Comparison of ENCODE assay signal across 8 mouse cellular contexts in genomic region chr14:28509441-28510340, GRCm38 (mm10). TPM values are rescaled to one million over a fixed set of nuclear protein-coding genes. Genes with fewer than 3 reads are reported as not detected.
DNase-seq lines count a peak whose midpoint lies in the region; ATAC-seq and TF ChIP-seq lines count a peak whose summit lies in the region.

No protein-coding gene starts in this region.

- WGBS in heart, embryonic 11.5 days (ENCODE audit: insufficient replicate concordance): 2% methylated on average over 45 of the region's 47 CpGs
- WGBS in embryonic facial prominence, embryonic 13.5 days: under 1% methylated on average over 47 of the region's 47 CpGs
- under 1% methylated on average over 47 of the region's 47 CpGs for WGBS in hindbrain, embryonic 10.5 days

- no peak for DNase-seq in heart, adult 9 months (ENCODE audit: low spot score in 2 of 2)
- no peak for DNase-seq in ES-E14 (ENCODE audit: low read depth, low spot score)
- DNase-seq in hindbrain, embryonic 10.5 days (ENCODE audit: low spot score): peak; percentile 82
- peak; percentile 45 for DNase-seq in lung, postnatal 14 days
- peak; percentile 50 for DNase-seq in urinary bladder, postnatal 25 days (ENCODE audit: low spot score)

- in situ Hi-C loops in ES-E14 (cut with MboI; ENCODE audit: low sequenced_read_pairs in 2 of 2, unreplicated experiment in 2 of 2): loop anchor here (10.0 to 25.0 kb wide), 3 partner anchors 572 to 1215 kb away; partner anchors contain the start of gene Cacna2d3 (in 2 of the 2)

- no peaks in the 10 kb centered on the region for H3K9me3 ChIP-seq in heart, embryonic 11.5 days (replicated peaks; ENCODE audit: control insufficient read depth, low read length)
- no peaks in the 10 kb centered on the region for H3K9me3 ChIP-seq in ES-E14 (ENCODE audit: control insufficient read depth, insufficient read depth, low read depth, low read length)
- no peaks in the 10 kb centered on the region for H3K9me3 ChIP-seq in embryonic facial prominence, embryonic 13.5 days
- H3K9me3 ChIP-seq in hindbrain, embryonic 10.5 days: no peaks in the 10 kb centered on the region

- peak overlapping the region; percentile 81 for H3K4me3 ChIP-seq in heart, embryonic 11.5 days (ENCODE audit: low read depth, low read length)
- H3K4me3 ChIP-seq in ES-E14 (ENCODE audit: insufficient read depth in 1 of 2, low read depth in 1 of 2, low read length in 2 of 2, poor library complexity in 1 of 2, severe bottlenecking in 1 of 2): peak overlapping the region; percentile 22 to 49; a peak in 3 of 4 replicates
- H3K4me3 ChIP-seq in embryonic facial prominence, embryonic 13.5 days: peak overlapping the region; percentile 91
- peak overlapping the region; percentile 72 for H3K4me3 ChIP-seq in hindbrain, embryonic 10.5 days

- H3K27ac ChIP-seq in heart, embryonic 11.5 days (ENCODE audit: low read depth, low read length): peak overlapping the region; percentile 60; the same call in 1 of the 2 replicates
- H3K27ac ChIP-seq in ES-E14 (ENCODE audit: insufficient read depth, low read depth, low read length, poor library complexity, severe bottlenecking): no peak overlapping the region
- H3K27ac ChIP-seq in embryonic facial prominence, embryonic 13.5 days: peak overlapping the region; percentile 100
- H3K27ac ChIP-seq in hindbrain, embryonic 10.5 days: peak overlapping the region; percentile 96

- H3K27me3 ChIP-seq in heart, embryonic 11.5 days (ENCODE audit: control insufficient read depth, insufficient read depth, low read length): no peaks in the 10 kb centered on the region
- no peaks in the 10 kb centered on the region for H3K27me3 ChIP-seq in embryonic facial prominence, embryonic 13.5 days
- peaks cover 73% of the 10 kb centered on the region for H3K27me3 ChIP-seq in hindbrain, embryonic 10.5 days (ENCODE audit: insufficient read depth, poor library complexity, severe bottlenecking)

- peak overlapping the region; percentile 76 for H3K9ac ChIP-seq in heart, embryonic 11.5 days (ENCODE audit: low read depth, low read length)
- no peak overlapping the region for H3K9ac ChIP-seq in ES-E14 (ENCODE audit: insufficient read depth, low read depth, low read length, poor library complexity, severe bottlenecking)
- H3K9ac ChIP-seq in embryonic facial prominence, embryonic 13.5 days: peak overlapping the region; percentile 100

- H3K4me1 ChIP-seq in heart, embryonic 11.5 days (ENCODE audit: control insufficient read depth, insufficient read depth, low read length): peaks cover 16% of the 10 kb centered on the region
- peaks cover 0 to 3% of the 10 kb centered on the region in 2 experiments; a peak in 1 of 4 replicates for H3K4me1 ChIP-seq in ES-E14 (ENCODE audit: control insufficient read depth in 2 of 2, insufficient read depth in 2 of 2, low read length in 2 of 2, poor library complexity in 1 of 2)
- H3K4me1 ChIP-seq in embryonic facial prominence, embryonic 13.5 days: peaks cover 12% of the 10 kb centered on the region
- H3K4me1 ChIP-seq in hindbrain, embryonic 10.5 days (replicated peaks): peaks cover 86% of the 10 kb centered on the region

- ATAC-seq in heart, embryonic 11.5 days (replicated peaks; ENCODE audit: insufficient number of reproducible peaks, low FRiP score, low TSS enrichment): no peak
- ATAC-seq in embryonic facial prominence, embryonic 13.5 days (ENCODE audit: insufficient number of reproducible peaks, insufficient read depth, low FRiP score, low TSS enrichment, low read depth): peak; percentile 61
- ATAC-seq in erythroblast, adult 5-6 weeks (replicated peaks; ENCODE audit: low FRiP score, poor library complexity, severe bottlenecking): no peak

- peak overlapping the region; percentile 96 for H3K4me2 ChIP-seq in heart, embryonic 11.5 days
- H3K4me2 ChIP-seq in embryonic facial prominence, embryonic 13.5 days: peak overlapping the region; percentile 87

- H3K36me3 ChIP-seq in heart, embryonic 11.5 days (ENCODE audit: control insufficient read depth, insufficient read depth, low read length): no peaks in the 10 kb centered on the region
- no peaks in the 10 kb centered on the region for H3K36me3 ChIP-seq in ES-E14 (ENCODE audit: control insufficient read depth, insufficient read depth, low read length, poor library complexity, severe bottlenecking)
- peaks cover 31% of the 10 kb centered on the region for H3K36me3 ChIP-seq in embryonic facial prominence, embryonic 13.5 days
- peaks cover 11% of the 10 kb centered on the region; the same call in 1 of the 2 replicates for H3K36me3 ChIP-seq in hindbrain, embryonic 10.5 days

TF ChIP-seq in ES-E14, 5 proteins besides CTCF, POLR2A, EP300 and RAD21:
- TF ChIP-seq HCFC1 (IDR thresholded peaks at IDR 0.05; ENCODE audit: borderline replicate concordance, insufficient read depth, low read length) (no peak), MAFK (IDR thresholded peaks at IDR 0.05; ENCODE audit: insufficient read depth, low read depth, low read length) (no peak), ZNF384 (IDR thresholded peaks at IDR 0.05; ENCODE audit: low read depth, low read length) (no peak), ZC3H11A (IDR thresholded peaks at IDR 0.05; ENCODE audit: borderline replicate concordance, low read depth, low read length) (no peak), CHD2 (IDR thresholded peaks at IDR 0.05; ENCODE audit: low read depth, low read length) (no peak)

RNA-seq across cellular contexts. Expression of gene Wnt5a, which starts 5.1 kb away (rescaled TPM):
- 37.2 and 42.5 TPM in 2 replicates for polyA plus RNA-seq in heart, embryonic 11.5 days (2014; fragmentation: Nextera tagmentation; extraction: Ambion mirVana)
- total RNA-seq in ES-E14 (2012; rRNA removed): 4.0 and 4.9 TPM in 2 replicates
- polyA plus RNA-seq in embryonic facial prominence, embryonic 13.5 days (2015; fragmentation: Nextera tagmentation; extraction: Ambion mirVana): 280 and 323 TPM in 2 replicates
- 31.2 and 38.8 TPM in 2 replicates for polyA plus RNA-seq in hindbrain, embryonic 10.5 days (2016; fragmentation: Nextera tagmentation; extraction: Ambion mirVana)
- total RNA-seq in erythroblast, adult 5-6 weeks (2015; ENCODE audit: low replicate concordance): not detected in 2 replicates
- not detected in 2 replicates for total RNA-seq in erythroblast, adult 5-6 weeks (2017; ENCODE audit: low replicate concordance)

Comparison
In these comparisons a context has a peak if more than half of its experiments do, and no peak if none do; other contexts are left out.
1. H3K4me3 ChIP-seq: peak in every context shown above with its lines; median percentile 91 in embryonic facial prominence, embryonic 13.5 days; 81 in heart, embryonic 11.5 days; 72 in hindbrain, embryonic 10.5 days; 36 in ES-E14.
2. DNase-seq: peak in hindbrain, embryonic 10.5 days (single experiment), lung, postnatal 14 days (single experiment) and urinary bladder, postnatal 25 days (single experiment); none in heart, adult 9 months (0 of 2) and ES-E14 (single experiment).